Mouse (Mus musculus) limb, embryonic 14.5 days (tissue): Measurements from ENCODE around the gene Gm10181. TPM values are rescaled to one million over a fixed set of nuclear protein-coding genes. Genes with fewer than 3 reads are reported as not detected.

ENCODE experiments used
- ATAC-seq: fragments of 200-750 bp; cut with Nextera tagmentation; 2 replicates; pipeline ENCODE4 v1.8.0; 2017; ENCODE audit warnings: low read depth, moderate number of reproducible peaks, moderate TSS enrichment; ENCODE audit not compliant: low FRiP score
- DNase-seq: peaks from one replicate; pipeline ENCODE4 v3.0.0-alpha.2; 2015; ENCODE audit warnings: low spot score
- H3K27ac ChIP-seq: fragments of 300-500 bp; sonication (generic); replicated peaks from 2 replicates; pipeline ENCODE4 v1.5.1; 2014; ENCODE audit warnings: low read depth, mild to moderate bottlenecking, low read length, moderate library complexity, mixed read lengths
- H3K27me3 ChIP-seq: fragments of 300-500 bp; sonication (generic); 2 replicates; pipeline ENCODE4 v1.6.1; 2014; ENCODE audit warnings: low read length, mixed read lengths; ENCODE audit not compliant: control insufficient read depth, insufficient read depth
- H3K36me3 ChIP-seq: fragments of 300-500 bp; sonication (generic); 2 replicates; pipeline ENCODE4 v1.6.1; 2014; ENCODE audit warnings: mild to moderate bottlenecking, low read length, moderate library complexity, mixed read lengths; ENCODE audit not compliant: control insufficient read depth, insufficient read depth
- H3K4me1 ChIP-seq: fragments of 300-500 bp; sonication (generic); 2 replicates; pipeline ENCODE4 v1.6.1; 2014; ENCODE audit warnings: antibody characterized with exemption, low read length, mixed read lengths; ENCODE audit not compliant: control insufficient read depth, insufficient read depth
- H3K4me2 ChIP-seq: fragments of 300-500 bp; sonication (generic); replicated peaks from 2 replicates; pipeline ENCODE4 v1.6.1; 2014; ENCODE audit warnings: low read depth, mild to moderate bottlenecking, low read length, moderate library complexity; ENCODE audit not compliant: severe bottlenecking
- H3K4me3 ChIP-seq: fragments of 300-500 bp; sonication (generic); replicated peaks from 2 replicates; pipeline ENCODE4 v1.5.1; 2014; ENCODE audit warnings: low read length
- H3K9ac ChIP-seq: fragments of 300-500 bp; sonication (generic); 2 replicates; pipeline ENCODE4 v1.6.1; 2014; ENCODE audit warnings: mild to moderate bottlenecking, low read depth, low read length, moderate library complexity; ENCODE audit not compliant: severe bottlenecking
- H3K9me3 ChIP-seq: fragments of 300-500 bp; sonication (generic); 2 replicates; pipeline ENCODE4 v1.6.1; 2016; ENCODE audit warnings: low read length; ENCODE audit not compliant: control insufficient read depth
- POLR2A ChIP-seq: fragments of 200-500 bp; IDR thresholded peaks from 2 replicates; pipeline ENCODE4 v1.8.0; 2012; ENCODE audit warnings: inconsistent platforms, mild to moderate bottlenecking, moderate library complexity, borderline replicate concordance; ENCODE audit not compliant: insufficient read depth, insufficient read length; ENCODE audit errors: extremely low read depth
- WGBS: fragments of 180-500 bp; shearing (Covaris S2); extraction: QIAGEN DNeasy Blood & Tissue Kit; methylation state at CpG from one replicate; pipeline ENCODE4 v1.1.7; 2014; 5-methylcytosine and 5-hydroxymethylcytosine counted together
- polyA plus RNA-seq, 2 experiments: library from polyadenylated mRNA; depleted of rRNA in 1 of 2; stranded (reverse) in 1 of 2; unstranded in 1 of 2; fragments of >200 nt; fragmentation: Nextera tagmentation in 1 of 2; extraction: Ambion mirVana in 1 of 2; gene quantifications; 2 replicates each; pipeline versions ENCODE4 v1.2.1 to v1.2.3; 2012 to 2014

The Gm10181 gene
- polyA plus RNA-seq, 2 experiments = not detected

DNA sequence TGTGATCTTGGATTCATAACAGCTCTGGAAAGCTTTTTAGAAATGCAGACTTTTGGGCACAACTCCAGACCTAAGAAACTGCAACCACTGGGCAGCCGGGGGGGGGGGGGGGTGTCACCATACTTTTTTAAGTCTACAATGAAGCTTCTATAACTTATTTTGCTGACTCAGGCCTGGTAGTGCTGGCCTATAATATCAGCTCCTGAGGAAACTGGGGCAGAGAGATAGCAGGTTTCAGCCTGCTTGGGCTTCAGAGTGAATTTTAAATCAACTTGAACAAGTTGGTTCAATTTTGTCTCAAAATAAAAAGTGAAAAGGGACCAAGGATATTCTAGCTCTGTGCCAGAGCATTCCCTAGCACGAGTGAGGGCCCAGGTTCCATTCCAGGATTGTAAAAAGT is 40.3 kb upstream of the Gm10181 start:
- DNase-seq = no peak
- no peaks in the 10 kb centered on the region for H3K4me1 ChIP-seq
- no peak overlapping the region for H3K9ac ChIP-seq
- ATAC-seq = no peak
- H3K4me3 ChIP-seq = no peak overlapping the region
- no peaks in the 10 kb centered on the region for H3K9me3 ChIP-seq
- H3K36me3 ChIP-seq = no peaks in the 10 kb centered on the region
- H3K27ac ChIP-seq = no peak overlapping the region
- H3K27me3 ChIP-seq = no peaks in the 10 kb centered on the region
- H3K4me2 ChIP-seq = no peak overlapping the region
- no peak for TF ChIP-seq POLR2A
- 65% methylated on average over 2 of the region's 2 CpGs for WGBS

DNA sequence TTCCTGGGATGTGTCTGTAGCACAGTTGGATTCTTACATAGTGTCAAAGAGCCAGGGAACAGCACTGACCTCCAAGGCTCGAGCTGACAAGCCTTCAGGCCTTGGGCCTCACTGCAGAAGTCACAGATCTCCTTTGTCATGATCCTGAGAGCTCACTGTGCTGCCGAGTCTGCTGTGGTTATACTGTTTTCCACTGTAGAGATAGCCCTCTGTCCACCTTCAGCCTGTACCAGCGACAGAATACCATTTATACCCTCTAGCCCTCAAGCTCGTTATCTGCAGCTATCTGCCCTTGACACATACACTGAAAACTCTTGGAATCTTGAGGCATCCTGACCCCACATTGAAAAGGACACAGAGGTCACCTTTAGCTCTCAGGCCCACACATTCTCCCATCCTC is 37.3 kb upstream of the Gm10181 start:
- ATAC-seq (no peak), DNase-seq (no peak)
- no peaks in the 10 kb centered on the region for H3K27me3 ChIP-seq
- H3K27ac ChIP-seq = no peak overlapping the region
- H3K36me3 ChIP-seq = no peaks in the 10 kb centered on the region
- H3K4me3 ChIP-seq = no peak overlapping the region
- no peaks in the 10 kb centered on the region for H3K9me3 ChIP-seq
- no peak overlapping the region for H3K4me2 ChIP-seq
- no peak overlapping the region for H3K9ac ChIP-seq
- no peaks in the 10 kb centered on the region for H3K4me1 ChIP-seq
- 57% methylated on average over 4 of the region's 4 CpGs for WGBS
- TF ChIP-seq POLR2A = no peak

DNA sequence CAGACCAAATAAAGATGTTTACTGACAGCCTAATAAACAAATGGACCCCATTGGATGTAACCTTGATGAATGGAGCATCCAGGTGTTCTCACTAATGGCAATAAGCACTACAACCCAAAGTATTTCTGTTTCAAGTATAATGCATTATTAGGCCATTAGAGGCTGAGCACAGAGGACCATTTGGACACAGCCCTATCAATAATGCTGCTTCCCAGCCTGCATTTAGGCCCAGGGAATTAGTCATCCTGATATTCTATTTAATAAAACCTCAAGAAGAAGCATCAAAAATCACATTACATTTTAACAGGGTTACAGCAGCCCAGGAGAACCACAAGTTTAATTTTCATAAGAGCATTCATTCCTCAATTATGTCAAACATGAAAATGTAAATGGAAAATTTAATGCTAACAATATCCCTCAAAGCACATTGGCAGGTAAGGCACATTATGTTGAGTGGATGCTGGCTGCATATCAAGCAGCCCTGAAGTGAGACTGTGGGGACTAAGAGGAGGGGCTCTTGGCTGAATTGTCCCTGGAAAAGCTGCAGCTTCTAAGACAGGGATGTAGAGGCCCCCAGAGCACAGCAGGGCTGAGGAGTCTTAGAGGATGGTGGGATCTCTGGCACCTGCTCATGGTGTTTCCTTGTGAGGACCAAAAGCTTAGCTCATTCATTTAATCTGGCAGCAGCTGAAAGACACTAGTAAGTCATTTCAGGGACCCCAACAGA is 33.4 kb upstream of the Gm10181 start:
- no peak for TF ChIP-seq POLR2A
- no peak overlapping the region for H3K4me2 ChIP-seq
- no peaks in the 10 kb centered on the region for H3K27me3 ChIP-seq
- H3K36me3 ChIP-seq = no peaks in the 10 kb centered on the region
- no peak overlapping the region for H3K9ac ChIP-seq
- no peaks in the 10 kb centered on the region for H3K4me1 ChIP-seq
- H3K9me3 ChIP-seq = no peaks in the 10 kb centered on the region
- ATAC-seq (no peak), DNase-seq (no peak)
- H3K4me3 ChIP-seq = no peak overlapping the region
- no peak overlapping the region for H3K27ac ChIP-seq

DNA sequence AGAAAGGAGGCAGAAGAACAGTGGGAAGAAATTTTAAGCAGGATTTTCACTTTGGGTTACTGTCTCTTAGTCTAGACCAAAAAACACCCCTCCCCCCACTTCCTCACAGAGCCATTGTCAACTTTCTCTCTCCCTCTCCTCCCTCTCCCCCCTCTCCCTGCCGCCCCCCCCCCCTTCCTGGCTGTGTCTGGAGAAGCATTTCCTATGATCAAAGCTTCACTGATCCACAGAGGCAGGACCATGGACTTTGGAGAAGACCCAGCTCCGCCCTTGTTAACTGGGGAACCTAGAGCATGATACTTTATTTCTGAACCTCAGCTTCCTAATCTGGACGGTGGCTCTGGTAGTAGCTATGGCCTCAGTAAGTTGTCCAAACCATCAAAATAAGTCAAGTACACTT is 30.5 kb upstream of the Gm10181 start:
- H3K27me3 ChIP-seq = no peaks in the 10 kb centered on the region
- no peaks in the 10 kb centered on the region for H3K9me3 ChIP-seq
- H3K4me3 ChIP-seq = no peak overlapping the region
- H3K4me1 ChIP-seq = no peaks in the 10 kb centered on the region
- DNase-seq (no peak), ATAC-seq (no peak)
- H3K9ac ChIP-seq = no peak overlapping the region
- no peak overlapping the region for H3K4me2 ChIP-seq
- TF ChIP-seq POLR2A = no peak
- H3K36me3 ChIP-seq = no peaks in the 10 kb centered on the region
- no peak overlapping the region for H3K27ac ChIP-seq
- 55% methylated on average over 2 of the region's 3 CpGs for WGBS

- Histone ChIP-seq H3K36me3 (no peaks in the 10 kb centered on the region), H3K27ac (no peak overlapping the region)
These were observed 16.6 kb upstream of the Gm10181 start for GRCm38 (mm10) chr9:25072666-25073065.

More at GRCm38 (mm10) chr9:25072666-25073065, 16.6 kb upstream of the Gm10181 start:
- no peak for DNase-seq
- Histone ChIP-seq H3K9ac (no peak overlapping the region), H3K27me3 (no peaks in the 10 kb centered on the region), H3K4me2 (no peak overlapping the region), H3K4me3 (no peak overlapping the region), H3K9me3 (no peaks in the 10 kb centered on the region), H3K4me1 (no peaks in the 10 kb centered on the region)
- 83% methylated on average over 1 of the region's 1 CpGs for WGBS
- no peak for ATAC-seq
- TF ChIP-seq POLR2A = no peak
